Mouse (Mus musculus) kidney, adult 2 months (tissue): ENCODE measurements at regions not wholly inside any gene's neighbourhood (a gene's known extent, or its start where the extent isn't known, plus 50 kb on each side); places are given as distances from the start of the nearest gene placed in this dataset.
A peak's percentile ranks its signal among the peaks of the same experiment; 100 is the strongest.

Experiments used
- DNase-seq: peaks from one replicate; pipeline ENCODE4 v3.0.0; 2021
- H3K27ac ChIP-seq: fragments of 200-500 bp; 2 replicates; pipeline ENCODE4 v1.5.1; 2012; ENCODE audit warnings: low read depth, low read length, control low read depth, inconsistent platforms; ENCODE audit not compliant: insufficient read depth
- H3K27me3 ChIP-seq: fragments of 200-500 bp; replicated peaks from 2 replicates; pipeline ENCODE4 v1.6.1; 2012; ENCODE audit warnings: mild to moderate bottlenecking, moderate library complexity, low read length, inconsistent platforms; ENCODE audit not compliant: control insufficient read depth, insufficient read depth
- H3K36me3 ChIP-seq: fragments of 200-500 bp; 2 replicates; pipeline ENCODE4 v1.6.1; 2012; ENCODE audit warnings: mild to moderate bottlenecking, moderate library complexity, low read length, inconsistent platforms; ENCODE audit not compliant: control insufficient read depth, insufficient read depth
- H3K4me1 ChIP-seq: fragments of 200-500 bp; 2 replicates; pipeline ENCODE4 v1.6.1; 2011; ENCODE audit warnings: low read length; ENCODE audit not compliant: control insufficient read depth, insufficient read depth
- H3K4me3 ChIP-seq: fragments of 200-500 bp; 2 replicates; pipeline ENCODE4 v1.5.1; 2011; ENCODE audit warnings: mild to moderate bottlenecking, low read depth, low read length, control low read depth; ENCODE audit not compliant: insufficient read depth
- CTCF ChIP-seq: fragments of 200-500 bp; conservative IDR thresholded peaks from 2 replicates; pipeline ENCODE4 v1.5.1; 2011; ENCODE audit warnings: low read depth, mild to moderate bottlenecking, control low read depth, low read length, moderate library complexity, mixed read lengths; ENCODE audit not compliant: insufficient read depth, insufficient read length
- POLR2A ChIP-seq: fragments of 200-500 bp; IDR thresholded peaks from one replicate; pipeline ENCODE4 v1.6.1; 2011; ENCODE audit warnings: low read depth, low read length, control low read depth
- WGBS: fragments of 180-500 bp; shearing (Covaris S2); methylation state at CpG from one replicate; pipeline ENCODE4 v1.1.7; 2018; 5-methylcytosine and 5-hydroxymethylcytosine counted together

DNA sequence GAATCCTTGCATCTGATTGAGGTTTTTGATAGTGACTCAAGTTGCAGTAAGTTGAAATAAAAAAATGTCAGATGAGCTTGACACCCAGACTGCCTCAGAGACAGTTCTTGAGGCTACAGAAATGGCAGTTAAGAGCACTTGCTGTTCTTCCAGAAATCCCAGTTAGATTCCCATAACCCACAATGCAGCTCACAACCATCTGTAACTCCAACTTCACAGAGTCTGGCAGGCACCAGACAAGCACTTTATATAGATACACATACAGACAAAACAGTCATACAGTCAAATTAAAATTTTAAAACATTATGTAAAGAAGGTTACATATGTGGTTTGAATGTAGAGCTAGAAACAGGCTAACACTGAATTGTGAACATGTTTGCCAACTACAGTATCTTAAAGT, 786.2 kb downstream of the Slc16a7 start:
- Histone ChIP-seq H3K27me3 (no peaks in the 10 kb centered on the region), H3K4me3 (no peak overlapping the region), H3K36me3 (no peaks in the 10 kb centered on the region), H3K27ac (no peak overlapping the region), H3K4me1 (no peaks in the 10 kb centered on the region)
- DNase-seq = no peak
- TF ChIP-seq CTCF (no peak), POLR2A (no peak)

DNA sequence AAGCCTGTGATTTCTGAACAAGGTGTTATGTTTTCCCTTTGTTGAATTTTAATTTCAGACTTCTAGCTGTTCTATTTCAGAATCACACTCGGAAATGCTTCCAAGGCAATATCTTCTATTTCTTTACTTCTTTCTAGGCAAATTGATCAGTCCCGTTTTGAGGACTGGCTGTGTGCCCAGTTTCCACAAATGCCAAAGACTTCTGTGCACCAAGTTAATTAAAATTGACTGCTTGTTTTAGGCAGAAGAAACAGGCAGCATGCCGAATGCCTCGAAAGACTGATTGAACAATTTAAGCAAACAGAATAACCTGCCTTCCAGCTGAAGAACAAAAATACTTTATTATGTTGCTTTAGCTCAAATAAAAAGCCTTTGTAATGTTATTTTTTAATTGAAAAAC, 818.5 kb downstream of the Slc16a7 start:
- 61% methylated on average over 4 of the region's 4 CpGs for WGBS
- peak; percentile 12 for DNase-seq
- TF ChIP-seq POLR2A = no peak
- no peak for TF ChIP-seq CTCF
- Histone ChIP-seq H3K4me1 (no peaks in the 10 kb centered on the region), H3K27ac (no peak overlapping the region), H3K27me3 (no peaks in the 10 kb centered on the region), H3K36me3 (no peaks in the 10 kb centered on the region), H3K4me3 (no peak overlapping the region)

- WGBS = 88% methylated on average over 6 of the region's 6 CpGs
- no peaks in the 10 kb centered on the region for H3K4me1 ChIP-seq
- H3K27me3 ChIP-seq = no peaks in the 10 kb centered on the region
- no peak for TF ChIP-seq CTCF
- TF ChIP-seq POLR2A = no peak
- DNase-seq = no peak
- H3K4me3 ChIP-seq = no peak overlapping the region
- no peaks in the 10 kb centered on the region for H3K36me3 ChIP-seq
- H3K27ac ChIP-seq = no peak overlapping the region
These were observed 825.6 kb downstream of the Slc16a7 start for GRCm38 (mm10) chr10:124563626-124564025.

DNA sequence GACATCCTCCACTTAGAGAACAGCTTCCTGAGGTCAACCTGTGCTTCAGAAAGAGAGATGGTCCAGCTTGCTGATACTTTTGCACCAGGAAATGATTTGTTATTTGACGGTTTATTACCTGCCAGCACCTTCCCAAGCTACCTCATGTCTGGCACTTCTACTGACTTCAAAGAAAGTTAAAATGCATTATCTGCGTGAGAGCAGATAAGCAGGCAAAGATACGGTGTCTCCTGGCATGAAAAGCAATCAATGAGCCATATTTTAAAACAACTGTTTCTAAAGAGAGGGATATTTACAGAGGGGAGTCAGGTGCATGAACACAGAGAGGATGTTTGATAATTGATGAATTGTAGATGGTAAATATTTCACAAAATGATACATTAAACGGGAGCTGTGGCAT, 861.1 kb downstream of the Slc16a7 start:
- Histone ChIP-seq H3K27ac (no peak overlapping the region), H3K36me3 (no peaks in the 10 kb centered on the region), H3K4me1 (no peaks in the 10 kb centered on the region), H3K27me3 (no peaks in the 10 kb centered on the region), H3K4me3 (no peak overlapping the region)
- TF ChIP-seq CTCF (no peak), POLR2A (no peak)
- 58% methylated on average over 4 of the region's 4 CpGs for WGBS
- DNase-seq = no peak
